In the genomic region with DNA sequence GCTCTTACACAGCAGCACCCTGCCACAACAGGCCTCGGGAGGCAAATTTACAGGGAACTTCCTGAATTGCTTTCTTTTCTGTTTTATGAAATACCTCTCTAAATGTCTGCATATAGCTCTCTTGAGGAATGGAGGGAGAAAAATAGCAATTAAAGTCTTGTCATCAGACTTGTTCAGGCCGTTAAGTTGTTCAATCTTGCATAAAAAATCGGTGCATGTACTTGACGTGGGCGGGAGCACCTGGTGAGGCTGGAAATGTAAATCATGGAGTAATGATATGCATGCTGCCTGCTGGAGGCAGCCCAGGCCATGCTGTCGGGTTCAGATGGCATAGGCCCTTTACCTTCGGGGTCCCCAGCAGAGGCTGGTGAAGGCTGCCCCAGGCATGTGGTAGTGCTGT, we compare ENCODE assay signal across 16 mouse cellular contexts.
A peak's percentile ranks its signal among the peaks of the same experiment; 100 is the strongest.
DNase-seq lines count a peak whose midpoint lies in the region; ATAC-seq and TF ChIP-seq lines count a peak whose summit lies in the region.
"Had no signal": no experiment of that assay in that cellular context is flagged by ENCODE, and none has a peak within 500 bp of the region (broad histone marks: within the 10 kb centered on the region; RNA-seq: fewer than 3 reads in every experiment).

No protein-coding gene starts in this region.

- H3K9ac ChIP-seq in hindbrain, embryonic 11.5 days (ENCODE audit: low read depth, low read length), result no peak overlapping the region
- no peak overlapping the region for H3K9ac ChIP-seq in hindbrain, postnatal 0 days (replicated peaks; ENCODE audit: low read length)
- H3K9ac ChIP-seq in forebrain, embryonic 13.5 days, result 0 out of 2 replicates have a peak overlapping the region, but pooled peaks have one; percentile 56
- no peak overlapping the region for H3K9ac ChIP-seq in hindbrain, embryonic 15.5 days
- 0 out of 2 replicates have a peak overlapping the region, but pooled peaks have one; percentile 4 for H3K9ac ChIP-seq in midbrain, embryonic 16.5 days (ENCODE audit: low read depth, low read length)
- H3K9ac ChIP-seq in intestine, embryonic 15.5 days, result no peak overlapping the region
- H3K9ac ChIP-seq: heart, embryonic 12.5 days had no signal

- H3K36me3 ChIP-seq in hindbrain, embryonic 11.5 days (ENCODE audit: control insufficient read depth, insufficient read depth, low read length), result no peaks in the 10 kb centered on the region
- H3K36me3 ChIP-seq in hindbrain, postnatal 0 days (ENCODE audit: insufficient read depth, low read length), result no peaks in the 10 kb centered on the region
- H3K36me3 ChIP-seq in forebrain, embryonic 13.5 days (ENCODE audit: poor library complexity, severe bottlenecking), result no peaks in the 10 kb centered on the region
- no peaks in the 10 kb centered on the region for H3K36me3 ChIP-seq in hindbrain, embryonic 15.5 days
- no peaks in the 10 kb centered on the region for H3K36me3 ChIP-seq in midbrain, embryonic 16.5 days (ENCODE audit: control insufficient read depth, insufficient read depth, low read length)
- no peaks in the 10 kb centered on the region for H3K36me3 ChIP-seq in intestine, embryonic 15.5 days
- H3K36me3 ChIP-seq: heart, embryonic 12.5 days had no signal

- no peak for ATAC-seq in hindbrain, embryonic 11.5 days (ENCODE audit: low FRiP score)
- ATAC-seq in hindbrain, postnatal 0 days, result no peak
- ATAC-seq in forebrain, embryonic 13.5 days, result no peak
- no peak for ATAC-seq in hindbrain, embryonic 15.5 days (ENCODE audit: low FRiP score, low read depth)
- ATAC-seq in midbrain, embryonic 16.5 days, result no peak
- no peak for ATAC-seq in intestine, embryonic 15.5 days
- ATAC-seq: lung, postnatal 0 days had no signal

- H3K9me3 ChIP-seq in hindbrain, embryonic 11.5 days (ENCODE audit: control insufficient read depth, low read length), result no peaks in the 10 kb centered on the region
- no peaks in the 10 kb centered on the region for H3K9me3 ChIP-seq in hindbrain, postnatal 0 days (ENCODE audit: low read length)
- no peaks in the 10 kb centered on the region for H3K9me3 ChIP-seq in forebrain, embryonic 13.5 days (replicated peaks)
- H3K9me3 ChIP-seq in hindbrain, embryonic 15.5 days, result no peaks in the 10 kb centered on the region
- H3K9me3 ChIP-seq in midbrain, embryonic 16.5 days (replicated peaks; ENCODE audit: control insufficient read depth, low read length, poor library complexity, severe bottlenecking), result no peaks in the 10 kb centered on the region
- H3K9me3 ChIP-seq in intestine, embryonic 15.5 days, result no peaks in the 10 kb centered on the region
- H3K9me3 ChIP-seq: heart, embryonic 12.5 days had no signal

- peaks cover 28% of the 10 kb centered on the region for H3K4me1 ChIP-seq in hindbrain, embryonic 11.5 days (replicated peaks; ENCODE audit: control insufficient read depth, insufficient read depth, low read length)
- H3K4me1 ChIP-seq in hindbrain, postnatal 0 days (ENCODE audit: insufficient read depth, low read length), result peaks cover 26% of the 10 kb centered on the region
- peaks cover 98% of the 10 kb centered on the region for H3K4me1 ChIP-seq in forebrain, embryonic 13.5 days
- H3K4me1 ChIP-seq in hindbrain, embryonic 15.5 days (replicated peaks), result peaks cover 74% of the 10 kb centered on the region
- H3K4me1 ChIP-seq in midbrain, embryonic 16.5 days (ENCODE audit: control insufficient read depth, insufficient read depth, low read length), result peaks cover 61% of the 10 kb centered on the region
- H3K4me1 ChIP-seq in intestine, embryonic 15.5 days (replicated peaks), result peaks cover 27% of the 10 kb centered on the region

- H3K4me3 ChIP-seq in hindbrain, embryonic 11.5 days (ENCODE audit: low read depth, low read length), result no peak overlapping the region
- no peak overlapping the region for H3K4me3 ChIP-seq in hindbrain, postnatal 0 days (ENCODE audit: low read length)
- H3K4me3 ChIP-seq in forebrain, embryonic 13.5 days, result no peak overlapping the region
- H3K4me3 ChIP-seq in hindbrain, embryonic 15.5 days, result no peak overlapping the region
- H3K4me3 ChIP-seq in midbrain, embryonic 16.5 days (ENCODE audit: low read depth, low read length), result no peak overlapping the region
- H3K4me3 ChIP-seq in intestine, embryonic 15.5 days (replicated peaks), result no peak overlapping the region
- H3K4me3 ChIP-seq: heart, embryonic 12.5 days had no signal

- WGBS in hindbrain, embryonic 11.5 days, result 65% methylated on average over 7 of the region's 7 CpGs
- 45% methylated on average over 7 of the region's 7 CpGs for WGBS in hindbrain, postnatal 0 days
- 28% methylated on average over 7 of the region's 7 CpGs for WGBS in forebrain, embryonic 13.5 days
- WGBS in hindbrain, embryonic 15.5 days, result 34% methylated on average over 7 of the region's 7 CpGs
- 45% methylated on average over 7 of the region's 7 CpGs for WGBS in midbrain, embryonic 16.5 days
- WGBS in intestine, embryonic 15.5 days, result 73% methylated on average over 7 of the region's 7 CpGs

- no peak for TF ChIP-seq CTCF in hindbrain, postnatal 0 days (IDR thresholded peaks at IDR 0.05; ENCODE audit: low read depth)

- DNase-seq in hindbrain, embryonic 11.5 days (ENCODE audit: low spot score), result no peak
- DNase-seq in hindbrain, postnatal 0 days (ENCODE audit: low spot score), result no peak
- no peak for DNase-seq in layer of hippocampus, postnatal 10 days (ENCODE audit: low spot score in 2 of 2)
- no peak for DNase-seq in ovary, postnatal 14 days (ENCODE audit: low spot score)
- DNase-seq: cerebellum, adult 8-10 months; heart, postnatal 14 days; kidney, adult 9 months; liver; retina, postnatal 1 day; right cerebral cortex, postnatal 4 days had no signal

- peaks cover 2% of the 10 kb centered on the region; the same call in 1 of the 2 replicates for H3K27me3 ChIP-seq in hindbrain, embryonic 11.5 days (ENCODE audit: control insufficient read depth, insufficient read depth, low read length)
- H3K27me3 ChIP-seq in hindbrain, postnatal 0 days (ENCODE audit: insufficient read depth, low read length), result no peaks in the 10 kb centered on the region
- H3K27me3 ChIP-seq in forebrain, embryonic 13.5 days, result no peaks in the 10 kb centered on the region
- no peaks in the 10 kb centered on the region for H3K27me3 ChIP-seq in hindbrain, embryonic 15.5 days
- no peaks in the 10 kb centered on the region for H3K27me3 ChIP-seq in midbrain, embryonic 16.5 days (ENCODE audit: control insufficient read depth, insufficient read depth, low read depth, low read length)
- H3K27me3 ChIP-seq in intestine, embryonic 15.5 days (replicated peaks), result no peaks in the 10 kb centered on the region

- H3K27ac ChIP-seq in hindbrain, embryonic 11.5 days (ENCODE audit: low read depth, low read length), result peak overlapping the region; percentile 33; the same call in 1 of the 2 replicates
- H3K27ac ChIP-seq in hindbrain, postnatal 0 days, result no peak overlapping the region
- H3K27ac ChIP-seq in forebrain, embryonic 13.5 days, result peak overlapping the region; percentile 97
- H3K27ac ChIP-seq in hindbrain, embryonic 15.5 days (replicated peaks), result 0 out of 2 replicates have a peak overlapping the region, but pooled peaks have one; percentile 66
- peak overlapping the region; percentile 87 for H3K27ac ChIP-seq in midbrain, embryonic 16.5 days (ENCODE audit: low read length)
- H3K27ac ChIP-seq in intestine, embryonic 15.5 days, result no peak overlapping the region

- no peak overlapping the region for H3K4me2 ChIP-seq in hindbrain, embryonic 11.5 days (replicated peaks; ENCODE audit: low read depth, low read length)
- H3K4me2 ChIP-seq in hindbrain, postnatal 0 days (ENCODE audit: low read depth, low read length), result no peak overlapping the region
- H3K4me2 ChIP-seq in forebrain, embryonic 13.5 days, result peak overlapping the region; percentile 24
- H3K4me2 ChIP-seq in hindbrain, embryonic 15.5 days, result no peak overlapping the region
- H3K4me2 ChIP-seq in midbrain, embryonic 16.5 days (ENCODE audit: low read length), result no peak overlapping the region
- H3K4me2 ChIP-seq in intestine, embryonic 15.5 days (replicated peaks), result no peak overlapping the region
- H3K4me2 ChIP-seq: heart, embryonic 12.5 days had no signal

Comparison
In these comparisons a context has a peak if more than half of its experiments do, and no peak if none do; other contexts are left out.
1. H3K27ac ChIP-seq: peak in hindbrain, embryonic 11.5 days (single experiment), forebrain, embryonic 13.5 days (single experiment), hindbrain, embryonic 15.5 days (single experiment) and midbrain, embryonic 16.5 days (single experiment); none in hindbrain, postnatal 0 days (single experiment) and intestine, embryonic 15.5 days (single experiment).
2. H3K9ac ChIP-seq: peak in forebrain, embryonic 13.5 days (single experiment) and midbrain, embryonic 16.5 days (single experiment); none in hindbrain, embryonic 11.5 days (single experiment), hindbrain, postnatal 0 days (single experiment), hindbrain, embryonic 15.5 days (single experiment) and intestine, embryonic 15.5 days (single experiment).